Mouse (Mus musculus) neural tube, embryonic 13.5 days (tissue): ENCODE results near the gene Tyms. TPM values are rescaled to one million over a fixed set of nuclear protein-coding genes. Genes with fewer than 3 reads are reported as not detected.
A peak's percentile ranks its signal among the peaks of the same experiment; 100 is the strongest.

ENCODE experiments used
- ATAC-seq: fragments of 200-750 bp; cut with Nextera tagmentation; 2 replicates; pipeline ENCODE4 v1.8.0; 2017; ENCODE audit warnings: low read depth, mild to moderate bottlenecking, moderate TSS enrichment, moderate library complexity
- H3K27ac ChIP-seq: fragments of 300-500 bp; sonication (generic); replicated peaks from 2 replicates; pipeline ENCODE4 v1.5.1; 2015; ENCODE audit warnings: moderate library complexity, mild to moderate bottlenecking, inconsistent platforms
- H3K27me3 ChIP-seq: fragments of 300-500 bp; sonication (generic); 2 replicates; pipeline ENCODE4 v1.6.1; 2015; ENCODE audit warnings: mild to moderate bottlenecking, inconsistent platforms
- H3K36me3 ChIP-seq: fragments of 300-500 bp; sonication (generic); 2 replicates; pipeline ENCODE4 v1.6.1; 2015; ENCODE audit warnings: mild to moderate bottlenecking, inconsistent platforms
- H3K4me1 ChIP-seq: fragments of 300-500 bp; sonication (generic); replicated peaks from 2 replicates; pipeline ENCODE4 v1.6.1; 2015; ENCODE audit warnings: inconsistent platforms
- H3K4me2 ChIP-seq: fragments of 300-500 bp; sonication (generic); 2 replicates; pipeline ENCODE4 v1.6.1; 2015; ENCODE audit warnings: inconsistent platforms, mild to moderate bottlenecking, moderate library complexity
- H3K4me3 ChIP-seq: fragments of 300-500 bp; sonication (generic); 2 replicates; pipeline ENCODE4 v1.5.1; 2015; ENCODE audit warnings: mild to moderate bottlenecking, inconsistent platforms
- H3K9ac ChIP-seq: fragments of 300-500 bp; sonication (generic); 2 replicates; pipeline ENCODE4 v1.6.1; 2015; ENCODE audit warnings: moderate library complexity, mild to moderate bottlenecking, inconsistent platforms
- H3K9me3 ChIP-seq: fragments of 300-500 bp; sonication (generic); 2 replicates; pipeline ENCODE4 v1.6.1; 2016; ENCODE audit warnings: inconsistent platforms
- WGBS: fragments of 180-500 bp; shearing (Covaris S2); methylation state at CpG from one replicate; pipeline ENCODE4 v1.1.7; 2015; 5-methylcytosine and 5-hydroxymethylcytosine counted together
- polyA plus RNA-seq: library from polyadenylated mRNA; unstranded; fragments of >200 nt; fragmentation: Nextera tagmentation; extraction: Ambion mirVana; gene quantifications from 2 replicates; pipeline ENCODE4 v1.2.1, GENCODE M21; 2015

The Tyms gene
- polyA plus RNA-seq, 1 experiment from 2014 or later: 52.8 TPM

GRCm38 (mm10) chr5:30110371-30111060, 37.1 kb upstream of the Tyms start:
- peaks cover 29% of the 10 kb centered on the region for H3K27me3 ChIP-seq
- peaks cover 8% of the 10 kb centered on the region; the same call in 1 of the 2 replicates for H3K36me3 ChIP-seq
- H3K27ac ChIP-seq: peak overlapping the region; percentile 77
- WGBS: 4% methylated on average over 22 of the region's 22 CpGs
- H3K4me1 ChIP-seq: peaks cover 83% of the 10 kb centered on the region
- peak overlapping the region; percentile 48 for H3K4me2 ChIP-seq
- H3K4me3 ChIP-seq: peak overlapping the region; percentile 18; the same call in 1 of the 2 replicates
- ATAC-seq: no peak
- H3K9me3 ChIP-seq: no peaks in the 10 kb centered on the region
- peak overlapping the region; percentile 57 for H3K9ac ChIP-seq

GRCm38 (mm10) chr5:30109899-30110298, 36.5 kb upstream of the Tyms start:
- H3K9me3 ChIP-seq: no peaks in the 10 kb centered on the region
- H3K27me3 ChIP-seq: peaks cover 27% of the 10 kb centered on the region
- peak overlapping the region; percentile 48 for H3K4me2 ChIP-seq
- no peak for ATAC-seq
- no peak overlapping the region for H3K4me3 ChIP-seq
- peaks cover 88% of the 10 kb centered on the region for H3K4me1 ChIP-seq
- H3K9ac ChIP-seq: peak overlapping the region; percentile 57; the same call in 1 of the 2 replicates
- WGBS: 38% methylated on average over 2 of the region's 2 CpGs
- peak overlapping the region; percentile 77 for H3K27ac ChIP-seq
- peaks cover 8% of the 10 kb centered on the region; the same call in 1 of the 2 replicates for H3K36me3 ChIP-seq

DNA sequence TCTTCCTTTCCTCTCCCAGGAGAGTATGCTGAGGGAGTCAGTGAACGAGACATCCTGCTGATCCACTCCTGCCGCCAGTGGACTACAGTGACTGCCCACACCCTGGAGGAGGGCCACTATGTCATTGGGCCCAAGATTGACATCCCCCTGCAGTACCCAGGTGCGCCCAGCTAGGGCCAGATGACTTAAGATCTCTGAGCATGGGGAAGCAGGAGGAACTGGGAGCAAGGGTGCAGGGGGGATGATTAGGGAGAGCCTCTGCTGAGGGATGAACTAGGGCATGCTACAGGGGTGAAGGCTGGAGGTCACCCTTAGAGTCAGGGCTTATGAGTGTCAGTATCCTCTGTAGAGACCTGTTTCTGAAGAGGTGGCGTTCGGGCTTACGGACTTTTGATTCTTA, 34.8 kb upstream of the Tyms start:
- WGBS: 60% methylated on average over 6 of the region's 6 CpGs
- H3K27me3 ChIP-seq: peaks cover 27% of the 10 kb centered on the region
- peak overlapping the region; percentile 86 for H3K9ac ChIP-seq
- H3K36me3 ChIP-seq: peaks cover 8% of the 10 kb centered on the region; the same call in 1 of the 2 replicates
- no peaks in the 10 kb centered on the region for H3K9me3 ChIP-seq
- peak overlapping the region; percentile 93 for H3K27ac ChIP-seq
- no peak for ATAC-seq
- H3K4me2 ChIP-seq: peak overlapping the region; percentile 91
- H3K4me1 ChIP-seq: peaks cover 78% of the 10 kb centered on the region
- peak overlapping the region; percentile 73 for H3K4me3 ChIP-seq

GRCm38 (mm10) chr5:30107611-30108041, 34.2 kb upstream of the Tyms start:
- H3K4me3 ChIP-seq: peak overlapping the region; percentile 73
- peak overlapping the region; percentile 91 for H3K4me2 ChIP-seq
- 2% methylated on average over 5 of the region's 5 CpGs for WGBS
- H3K27me3 ChIP-seq: peaks cover 23% of the 10 kb centered on the region
- peaks cover 4% of the 10 kb centered on the region; the same call in 1 of the 2 replicates for H3K36me3 ChIP-seq
- peaks cover 78% of the 10 kb centered on the region for H3K4me1 ChIP-seq
- H3K27ac ChIP-seq: peak overlapping the region; percentile 93
- no peaks in the 10 kb centered on the region for H3K9me3 ChIP-seq
- peak overlapping the region; percentile 86 for H3K9ac ChIP-seq
- peak; percentile 21 for ATAC-seq

- no peaks in the 10 kb centered on the region for H3K9me3 ChIP-seq
- WGBS: 0% methylated on average over 7 of the region's 7 CpGs
- peak overlapping the region; percentile 73 for H3K4me3 ChIP-seq
- H3K9ac ChIP-seq: peak overlapping the region; percentile 86
- ATAC-seq: peak; percentile 51
- peak overlapping the region; percentile 91 for H3K4me2 ChIP-seq
- peaks cover 19% of the 10 kb centered on the region for H3K27me3 ChIP-seq
- peak overlapping the region; percentile 93 for H3K27ac ChIP-seq
- H3K4me1 ChIP-seq: peaks cover 77% of the 10 kb centered on the region
- no peaks in the 10 kb centered on the region; the same call in 1 of the 2 replicates for H3K36me3 ChIP-seq
Observed at GRCm38 (mm10) chr5:30107186-30107585, 33.8 kb upstream of the Tyms start.

DNA sequence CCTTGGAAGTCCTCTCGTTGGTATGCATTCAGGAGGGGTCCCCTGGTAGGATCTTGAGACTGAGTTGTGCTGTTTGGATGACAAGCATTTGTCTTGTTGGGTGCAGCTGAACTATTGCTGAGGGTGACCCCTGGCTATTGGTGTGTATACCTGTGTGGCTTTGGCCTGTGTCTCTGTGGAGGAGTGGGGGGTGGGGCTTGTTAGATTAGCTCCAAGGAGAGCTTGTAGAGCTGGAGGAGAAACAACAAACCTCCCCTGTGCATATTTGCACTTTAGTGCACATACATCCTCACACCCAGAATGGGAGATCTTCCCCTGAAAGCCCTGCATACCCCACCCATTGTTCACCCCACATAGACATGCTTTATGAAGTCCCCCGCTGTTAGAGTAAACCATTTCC, 33.3 kb upstream of the Tyms start:
- Histone ChIP-seq H3K36me3 (no peaks in the 10 kb centered on the region), H3K27me3 (peaks cover 15% of the 10 kb centered on the region), H3K9me3 (no peaks in the 10 kb centered on the region), H3K4me1 (peaks cover 73% of the 10 kb centered on the region), H3K27ac (peak overlapping the region; percentile 93), H3K4me3 (peak overlapping the region; percentile 73), H3K9ac (peak overlapping the region; percentile 86), H3K4me2 (peak overlapping the region; percentile 91)
- peak; percentile 0; the same call in 1 of the 2 replicates for ATAC-seq
- 3% methylated on average over 2 of the region's 2 CpGs for WGBS

DNA sequence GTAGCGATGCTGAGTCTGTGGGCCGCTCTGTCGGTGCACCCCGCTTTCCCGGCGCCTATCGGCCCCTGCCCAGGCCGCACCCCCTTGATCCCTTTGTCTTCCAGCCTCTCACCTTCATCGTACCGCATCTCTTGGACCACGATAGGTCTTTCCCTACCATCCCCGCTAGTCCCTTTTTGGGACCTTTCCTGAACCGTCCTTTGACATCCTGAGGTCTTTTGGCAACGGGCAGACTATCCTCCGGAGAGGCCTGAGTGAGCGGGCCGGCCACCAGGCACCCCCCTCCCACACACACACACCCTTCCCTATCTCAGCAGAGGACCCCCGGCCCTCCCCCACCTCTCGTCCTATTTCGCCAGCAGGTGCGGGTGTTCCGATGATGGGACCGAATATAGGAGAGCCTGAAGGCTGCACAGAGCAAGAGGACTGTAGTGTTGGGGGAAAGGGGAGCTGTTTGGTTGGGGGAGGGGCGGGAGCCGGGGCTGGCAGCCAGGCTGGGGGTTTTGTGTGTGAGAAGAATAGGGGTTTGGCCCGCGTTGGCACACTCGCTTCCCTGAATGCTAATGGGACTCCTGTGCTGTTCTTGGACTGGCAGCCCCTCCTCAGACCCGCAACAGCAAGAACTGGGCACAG, 32.4 kb upstream of the Tyms start, which contains the start of gene 3110082J24Rik:
TSS of gene 3110082J24Rik (minus strand) at position 419 of the 633 bp plus-strand sequence.
- ATAC-seq: peak; percentile 38
- Histone ChIP-seq H3K4me3 (peak within 1 kb of the TSS; percentile 73), H3K9ac (peak within 1 kb of the TSS; percentile 86), H3K9me3 (no peaks in the 10 kb centered on the region), H3K27ac (peak within 1 kb of the TSS; percentile 93), H3K4me2 (peak within 1 kb of the TSS; percentile 91), H3K27me3 (peaks cover 12% of the 10 kb centered on the region), H3K4me1 (peaks cover 63% of the 10 kb centered on the region), H3K36me3 (no peaks in the 10 kb centered on the region)
- 2% methylated on average over 29 of the region's 29 CpGs for WGBS

DNA sequence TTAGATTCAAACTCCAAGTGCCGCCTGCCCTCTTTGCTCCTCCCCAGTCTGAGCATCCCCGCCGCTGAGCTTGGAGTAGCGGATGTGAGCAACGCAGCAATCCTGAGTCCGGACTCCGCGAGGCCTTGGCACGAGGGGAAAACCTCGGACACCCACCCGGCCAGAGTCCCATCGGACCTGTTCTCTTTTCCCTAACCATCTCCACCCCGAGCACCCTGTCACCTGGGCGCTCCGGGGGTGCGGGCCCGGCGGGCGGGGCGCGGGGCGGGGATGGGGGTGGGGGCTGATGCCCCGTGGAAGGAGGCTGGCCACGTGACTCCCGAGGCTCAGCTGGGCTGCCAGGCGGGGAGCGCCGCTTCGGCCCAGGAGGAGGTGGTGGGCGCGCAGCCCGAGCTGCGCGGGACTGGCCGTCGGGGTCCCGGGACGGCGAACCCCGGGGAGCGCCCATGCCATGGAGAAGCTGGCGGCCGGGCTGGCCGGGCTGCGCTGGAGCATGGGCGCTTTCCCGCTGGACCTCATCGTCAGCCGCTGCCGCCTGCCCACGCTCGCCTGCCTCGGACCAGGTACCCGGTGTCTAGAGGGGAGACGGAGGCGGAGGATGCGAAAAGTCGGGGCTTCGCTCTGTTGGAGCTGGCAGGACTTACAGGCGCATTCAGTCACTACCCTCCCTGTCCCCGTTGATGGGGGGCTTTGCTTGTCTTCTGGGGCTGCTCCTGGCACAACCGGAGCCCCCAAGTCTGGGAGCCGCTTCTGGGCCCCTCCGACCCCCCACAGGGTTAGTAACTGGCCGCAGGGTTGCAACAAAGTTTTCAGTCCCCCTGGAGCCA, 31.6 kb upstream of the Tyms start, which contains the start of gene Garem2:
TSS of gene Garem2 (plus strand) at position 321 of the 827 bp plus-strand sequence.
- Histone ChIP-seq H3K9me3 (no peaks in the 10 kb centered on the region), H3K4me1 (peaks cover 56% of the 10 kb centered on the region), H3K4me3 (peak within 1 kb of the TSS; percentile 73), H3K4me2 (peak within 1 kb of the TSS; percentile 91), H3K36me3 (no peaks in the 10 kb centered on the region), H3K27ac (peak within 1 kb of the TSS; percentile 93), H3K9ac (peak within 1 kb of the TSS; percentile 86), H3K27me3 (peaks cover 12% of the 10 kb centered on the region)
- under 1% methylated on average over 64 of the region's 65 CpGs for WGBS
- ATAC-seq: peak; percentile 37

- Histone ChIP-seq H3K4me2 (peak overlapping the region; percentile 91), H3K36me3 (no peaks in the 10 kb centered on the region), H3K27me3 (peaks cover 12% of the 10 kb centered on the region), H3K27ac (no peak overlapping the region), H3K9me3 (no peaks in the 10 kb centered on the region), H3K4me3 (peak overlapping the region; percentile 73), H3K4me1 (peaks cover 49% of the 10 kb centered on the region), H3K9ac (0 out of 2 replicates have a peak overlapping the region, but pooled peaks have one; percentile 86)
- ATAC-seq: 0 out of 2 replicates have a peak, but pooled peaks have one; percentile 0
- WGBS: 2% methylated on average over 11 of the region's 12 CpGs
Observed at GRCm38 (mm10) chr5:30104339-30104738, 30.9 kb upstream of the Tyms start.

DNA sequence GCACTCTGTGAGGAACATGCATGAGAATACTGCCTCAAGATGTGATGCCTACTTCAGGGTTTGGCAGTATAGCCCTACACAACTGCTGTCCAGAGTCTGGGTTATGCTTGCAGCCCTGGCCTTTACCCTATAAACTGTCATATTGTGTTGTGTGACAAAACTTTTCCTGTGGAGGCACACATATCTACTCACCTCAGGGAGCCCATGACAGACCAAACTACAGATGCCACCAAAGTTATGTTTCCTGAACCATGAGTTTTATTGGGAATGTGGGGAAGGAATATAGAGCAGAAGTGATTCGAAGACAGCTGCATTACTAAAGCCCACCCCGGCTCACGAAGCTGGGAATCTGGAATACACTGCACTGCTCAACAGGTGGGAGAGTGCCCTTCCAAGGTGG, 29.9 kb upstream of the Tyms start:
- no peak overlapping the region for H3K4me3 ChIP-seq
- WGBS: 80% methylated on average over 3 of the region's 3 CpGs

GRCm38 (mm10) chr5:30098260-30098659, 24.8 kb upstream of the Tyms start:
- H3K9me3 ChIP-seq: no peaks in the 10 kb centered on the region
- H3K4me2 ChIP-seq: no peak overlapping the region
- H3K9ac ChIP-seq: no peak overlapping the region
- ATAC-seq: no peak
- H3K27me3 ChIP-seq: peaks cover 2% of the 10 kb centered on the region; the same call in 1 of the 2 replicates
- 87% methylated on average over 1 of the region's 1 CpGs for WGBS
- H3K27ac ChIP-seq: no peak overlapping the region
- H3K36me3 ChIP-seq: no peaks in the 10 kb centered on the region
- no peaks in the 10 kb centered on the region for H3K4me1 ChIP-seq
- no peak overlapping the region for H3K4me3 ChIP-seq

More for the DNA sequence above, 29.9 kb upstream of the Tyms start:
- H3K9me3 ChIP-seq: no peaks in the 10 kb centered on the region
- peaks cover 12% of the 10 kb centered on the region for H3K27me3 ChIP-seq
- no peak overlapping the region for H3K9ac ChIP-seq
- ATAC-seq: no peak
- no peak overlapping the region for H3K27ac ChIP-seq
- H3K4me1 ChIP-seq: peaks cover 41% of the 10 kb centered on the region
- no peaks in the 10 kb centered on the region for H3K36me3 ChIP-seq
- H3K4me2 ChIP-seq: no peak overlapping the region
